Comparison of ENCODE assay signal across 8 mouse cellular contexts in the genomic region with DNA sequence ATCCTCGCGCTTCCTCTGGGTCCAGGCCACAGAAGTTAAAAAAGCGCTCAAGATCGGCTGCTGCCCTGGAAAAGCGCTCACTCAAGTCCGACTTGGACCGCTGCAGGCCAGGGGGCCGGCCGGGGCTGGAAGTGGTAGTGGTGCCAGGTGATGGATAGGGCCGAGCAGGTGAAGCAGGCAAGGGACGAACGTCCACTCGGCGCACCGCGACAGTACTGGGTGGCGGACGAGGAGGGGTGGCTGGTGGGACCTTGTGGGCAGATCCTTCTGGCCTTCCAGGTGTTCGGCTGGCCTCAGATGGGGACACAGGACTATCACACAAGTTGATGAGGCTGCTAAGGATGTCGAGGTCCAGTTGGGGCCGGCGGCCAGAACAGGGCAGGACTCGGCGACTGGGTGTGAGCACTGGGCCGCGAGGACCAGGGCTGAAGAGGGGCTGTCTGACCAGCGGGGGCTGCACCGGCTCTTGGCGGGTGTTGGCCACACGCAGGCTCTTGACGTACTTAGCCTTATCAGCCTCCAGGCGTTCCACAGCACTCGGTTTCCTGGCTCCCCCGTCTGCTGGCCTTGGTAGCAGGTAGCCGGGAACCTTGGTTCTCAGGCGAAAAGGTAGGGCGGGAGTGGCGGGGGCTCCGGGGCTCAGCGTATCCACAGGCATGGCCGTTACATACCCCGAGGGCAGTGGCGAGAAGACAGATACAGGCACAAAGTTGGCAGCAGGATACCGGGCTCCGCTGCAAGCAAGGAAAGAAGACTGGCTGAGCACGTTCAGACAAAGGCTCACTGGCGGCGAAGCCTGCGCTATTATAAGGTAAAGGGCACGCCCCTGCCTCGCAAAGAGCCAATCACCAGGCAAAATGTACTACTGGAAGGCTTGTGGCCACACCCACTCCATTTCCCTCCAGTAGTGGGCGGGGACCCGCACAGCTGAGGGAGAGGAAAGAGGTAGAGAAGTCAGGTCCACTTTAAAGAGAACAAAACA. TPM values are rescaled to one million over a fixed set of nuclear protein-coding genes. Genes with fewer than 3 reads are reported as not detected.
DNase-seq lines count a peak whose midpoint lies in the region; ATAC-seq and TF ChIP-seq lines count a peak whose summit lies in the region.

No protein-coding gene starts in this region.

- no peak overlapping the region for H3K4me3 ChIP-seq in cortical plate, adult 2 months (ENCODE audit: insufficient read depth, low read length)
- peak overlapping the region; percentile 33 for H3K4me3 ChIP-seq in hindbrain, embryonic 14.5 days (replicated peaks; ENCODE audit: low read length)

- peak; percentile 77 for DNase-seq in Muller cell, postnatal 12 days (ENCODE audit: inconsistent ontology term)
- peak; percentile 62 for DNase-seq in gastrocnemius, adult 18-20 months (ENCODE audit: low spot score)
- peak; percentile 88 for DNase-seq in hindbrain, embryonic 14.5 days (ENCODE audit: low spot score)
- DNase-seq in layer of hippocampus, postnatal 36 days: peak; percentile 63 to 64
- peak; percentile 88 for DNase-seq in lung, postnatal 14 days
- DNase-seq in retina, adult 2 months (ENCODE audit: low read depth, low spot score): peak; percentile 62
- peak; percentile 92 for DNase-seq in thymus, postnatal 14 days

- no peaks in the 10 kb centered on the region for H3K36me3 ChIP-seq in hindbrain, embryonic 14.5 days (replicated peaks; ENCODE audit: control insufficient read depth, insufficient read depth)

- H3K9me3 ChIP-seq in hindbrain, embryonic 14.5 days (ENCODE audit: control insufficient read depth, low read length): no peaks in the 10 kb centered on the region

- TF ChIP-seq POLR2A in cortical plate, adult 2 months (IDR thresholded peaks at IDR 0.05; ENCODE audit: extremely low read depth, insufficient read depth, low read length): peak; percentile 92

- no peak overlapping the region for H3K27ac ChIP-seq in cortical plate, adult 2 months (ENCODE audit: insufficient read depth, low read length)
- peak overlapping the region; percentile 74 for H3K27ac ChIP-seq in hindbrain, embryonic 14.5 days

- no peak for TF ChIP-seq CTCF in cortical plate, adult 2 months (IDR thresholded peaks at IDR 0.05; ENCODE audit: extremely low read depth, insufficient read depth, low read length)

- 40% methylated on average over 53 of the region's 53 CpGs for WGBS in hindbrain, embryonic 14.5 days

- H3K4me1 ChIP-seq in cortical plate, adult 2 months (ENCODE audit: control insufficient read depth, insufficient read depth, low read length): no peaks in the 10 kb centered on the region
- H3K4me1 ChIP-seq in hindbrain, embryonic 14.5 days (replicated peaks; ENCODE audit: control insufficient read depth, insufficient read depth, low read length): peaks cover 62% of the 10 kb centered on the region

- peak; percentile 90 for ATAC-seq in hindbrain, embryonic 14.5 days (ENCODE audit: low FRiP score)

- H3K9ac ChIP-seq in hindbrain, embryonic 14.5 days: peak overlapping the region; percentile 61

- no peaks in the 10 kb centered on the region for H3K27me3 ChIP-seq in hindbrain, embryonic 14.5 days (ENCODE audit: control insufficient read depth, insufficient read depth, low read length)

- peak overlapping the region; percentile 71 for H3K4me2 ChIP-seq in hindbrain, embryonic 14.5 days (replicated peaks)

RNA-seq across cellular contexts. Expression of a gene that starts 9.5 kb away (rescaled TPM):
- 6.6 and 6.9 TPM in 2 replicates for polyA plus RNA-seq in cortical plate, adult 2 months (2012; rRNA removed)
- 1 to 10 TPM; 1.8 to 2.1 TPM for total RNA-seq in gastrocnemius, adult 18-20 months (2021)
- 39.8 and 42.7 TPM in 2 replicates for polyA plus RNA-seq in hindbrain, embryonic 14.5 days (2014; fragmentation: Nextera tagmentation; extraction: Ambion mirVana)
- 1 to 10 TPM; 7.2 to 7.4 TPM for total RNA-seq in layer of hippocampus, postnatal 36 days (2021)

RNA-seq across cellular contexts. Expression of a gene that starts 25.8 kb away (rescaled TPM):
- 3.1 and 3.3 TPM in 2 replicates for polyA plus RNA-seq in cortical plate, adult 2 months (2012; rRNA removed)
- 1 to 10 TPM in 1 of 2 experiments, under 1 TPM in 1; 0.94 to 1.3 TPM for total RNA-seq in gastrocnemius, adult 18-20 months (2021)
- polyA plus RNA-seq in hindbrain, embryonic 14.5 days (2014; fragmentation: Nextera tagmentation; extraction: Ambion mirVana): 0.73 and 1.4 TPM in 2 replicates
- 1 to 10 TPM; 2.8 to 3.0 TPM for total RNA-seq in layer of hippocampus, postnatal 36 days (2021)

RNA-seq across cellular contexts. Expression of a gene that starts 59.5 kb away (rescaled TPM):
- 0.09 and 0.10 TPM in 2 replicates for polyA plus RNA-seq in cortical plate, adult 2 months (2012; rRNA removed)
- total RNA-seq in gastrocnemius, adult 18-20 months (2021): under 1 TPM; 0.18 to 0.24 TPM
- polyA plus RNA-seq in hindbrain, embryonic 14.5 days (2014; fragmentation: Nextera tagmentation; extraction: Ambion mirVana): 0.08 and 0.31 TPM in 2 replicates
- total RNA-seq in layer of hippocampus, postnatal 36 days (2021): under 1 TPM; 0.15 to 0.25 TPM
